Mouse (Mus musculus) hindbrain, embryonic 16.5 days (tissue): ENCODE data around the gene Slc37a1. TPM values are rescaled to one million over a fixed set of nuclear protein-coding genes. Genes with fewer than 3 reads are reported as not detected.

ENCODE experiments used
- ATAC-seq: fragments of 200-750 bp; cut with Nextera tagmentation; 2 replicates; pipeline ENCODE4 v1.8.0; 2017; ENCODE audit warnings: moderate TSS enrichment, moderate library complexity
- H3K27ac ChIP-seq: fragments of 300-500 bp; sonication (generic); 2 replicates; pipeline ENCODE4 v1.5.1; 2014; ENCODE audit warnings: low read depth, mild to moderate bottlenecking, control low read depth, low read length, moderate library complexity
- H3K27me3 ChIP-seq: fragments of 300-500 bp; sonication (generic); replicated peaks from 2 replicates; pipeline ENCODE4 v1.6.1; 2014; ENCODE audit warnings: low read length; ENCODE audit not compliant: control insufficient read depth, insufficient read depth
- H3K36me3 ChIP-seq: fragments of 300-500 bp; sonication (generic); 2 replicates; pipeline ENCODE4 v1.6.1; 2014; ENCODE audit warnings: mild to moderate bottlenecking, low read length, moderate library complexity, mixed read lengths; ENCODE audit not compliant: control insufficient read depth, insufficient read depth
- H3K4me1 ChIP-seq: fragments of 300-500 bp; sonication (generic); 2 replicates; pipeline ENCODE4 v1.6.1; 2014; ENCODE audit warnings: low read depth, low read length; ENCODE audit not compliant: control insufficient read depth, insufficient read depth
- H3K4me2 ChIP-seq: fragments of 300-500 bp; sonication (generic); 2 replicates; pipeline ENCODE4 v1.6.1; 2014; ENCODE audit warnings: mild to moderate bottlenecking, low read length, control low read depth, moderate library complexity
- H3K4me3 ChIP-seq: fragments of 300-500 bp; sonication (generic); 2 replicates; pipeline ENCODE4 v1.5.1; 2014; ENCODE audit warnings: mild to moderate bottlenecking, low read length, control low read depth, moderate library complexity
- H3K9ac ChIP-seq: fragments of 300-500 bp; sonication (generic); 2 replicates; pipeline ENCODE4 v1.6.1; 2014; ENCODE audit warnings: low read depth, mild to moderate bottlenecking, control low read depth, low read length, moderate library complexity
- H3K9me3 ChIP-seq: fragments of 300-500 bp; sonication (generic); 2 replicates; pipeline ENCODE4 v1.6.1; 2014; ENCODE audit warnings: mild to moderate bottlenecking, low read length, moderate library complexity; ENCODE audit not compliant: control insufficient read depth
- WGBS: fragments of 180-500 bp; shearing (Covaris S2); extraction: QIAGEN DNeasy Blood & Tissue Kit; methylation state at CpG from one replicate; pipeline ENCODE4 v1.1.7; 2014; 5-methylcytosine and 5-hydroxymethylcytosine counted together
- polyA plus RNA-seq: library from polyadenylated mRNA; unstranded; fragments of >200 nt; fragmentation: Nextera tagmentation; extraction: Ambion mirVana; gene quantifications from 2 replicates; pipeline ENCODE4 v1.2.1, GENCODE M21; 2015

The Slc37a1 gene
- polyA plus RNA-seq, 1 experiment from 2014 or later, result 8.6 TPM

DNA sequence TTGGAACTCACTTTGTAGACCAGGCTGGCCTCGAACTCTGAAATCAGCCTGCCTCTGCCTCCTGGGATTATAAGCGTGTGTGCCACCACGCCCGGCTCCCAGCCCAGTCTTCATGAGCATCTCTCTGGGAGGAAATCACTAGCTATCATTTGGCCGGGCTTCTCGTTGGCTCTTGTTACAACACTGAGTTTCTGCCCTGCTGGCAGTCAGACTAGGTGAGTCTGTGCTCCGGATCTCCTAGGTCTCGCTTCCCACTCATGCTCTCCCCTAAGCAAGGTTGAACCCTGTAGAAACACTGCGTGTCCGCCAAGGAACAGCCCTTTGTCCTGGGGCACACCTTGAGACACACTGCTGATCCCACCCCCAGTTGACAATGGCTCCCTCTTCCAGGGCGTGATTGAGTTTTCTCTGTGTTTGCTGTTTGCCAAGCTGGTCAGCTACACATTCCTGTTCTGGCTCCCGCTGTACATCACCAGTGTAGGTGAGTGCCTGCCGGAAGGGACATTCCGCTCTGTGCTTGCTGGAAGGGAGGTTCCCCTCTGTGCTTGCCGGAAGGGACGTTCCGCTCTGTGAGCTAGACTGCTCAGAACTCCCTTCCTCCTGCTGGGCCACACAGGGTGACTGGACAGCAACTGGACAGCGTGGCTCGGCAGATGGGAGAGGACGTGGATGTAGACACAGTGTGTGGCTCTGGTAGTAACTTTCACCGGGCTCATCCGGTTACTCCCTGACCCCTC lies 48.9 kb downstream of the Slc37a1 start:
- H3K27me3 ChIP-seq, result no peaks in the 10 kb centered on the region
- H3K9ac ChIP-seq, result no peak overlapping the region
- H3K4me3 ChIP-seq, result no peak overlapping the region
- H3K36me3 ChIP-seq, result no peaks in the 10 kb centered on the region
- H3K27ac ChIP-seq, result no peak overlapping the region
- H3K4me2 ChIP-seq, result no peak overlapping the region
- 73% methylated on average over 22 of the region's 22 CpGs for WGBS
- H3K4me1 ChIP-seq, result peaks cover 3% of the 10 kb centered on the region; the same call in 1 of the 2 replicates
- no peak for ATAC-seq
- H3K9me3 ChIP-seq, result no peaks in the 10 kb centered on the region

GRCm38 (mm10) chr17:31339769-31340168 lies 53.2 kb downstream of the Slc37a1 start:
- 94% methylated on average over 2 of the region's 2 CpGs for WGBS
- H3K27me3 ChIP-seq, result no peaks in the 10 kb centered on the region
- H3K4me2 ChIP-seq, result no peak overlapping the region
- H3K27ac ChIP-seq, result no peak overlapping the region
- H3K9me3 ChIP-seq, result no peaks in the 10 kb centered on the region
- no peak overlapping the region for H3K9ac ChIP-seq
- H3K36me3 ChIP-seq, result no peaks in the 10 kb centered on the region
- H3K4me1 ChIP-seq, result peaks cover 5% of the 10 kb centered on the region
- no peak for ATAC-seq
- H3K4me3 ChIP-seq, result no peak overlapping the region

GRCm38 (mm10) chr17:31342191-31342590 lies 55.6 kb downstream of the Slc37a1 start:
- H3K27me3 ChIP-seq, result no peaks in the 10 kb centered on the region
- no peak overlapping the region for H3K4me2 ChIP-seq
- peak; percentile 40; the same call in 1 of the 2 replicates for ATAC-seq
- no peak overlapping the region for H3K27ac ChIP-seq
- 58% methylated on average over 6 of the region's 6 CpGs for WGBS
- peaks cover 5% of the 10 kb centered on the region for H3K4me1 ChIP-seq
- no peak overlapping the region for H3K4me3 ChIP-seq
- no peak overlapping the region for H3K9ac ChIP-seq
- H3K36me3 ChIP-seq, result no peaks in the 10 kb centered on the region
- H3K9me3 ChIP-seq, result no peaks in the 10 kb centered on the region

DNA sequence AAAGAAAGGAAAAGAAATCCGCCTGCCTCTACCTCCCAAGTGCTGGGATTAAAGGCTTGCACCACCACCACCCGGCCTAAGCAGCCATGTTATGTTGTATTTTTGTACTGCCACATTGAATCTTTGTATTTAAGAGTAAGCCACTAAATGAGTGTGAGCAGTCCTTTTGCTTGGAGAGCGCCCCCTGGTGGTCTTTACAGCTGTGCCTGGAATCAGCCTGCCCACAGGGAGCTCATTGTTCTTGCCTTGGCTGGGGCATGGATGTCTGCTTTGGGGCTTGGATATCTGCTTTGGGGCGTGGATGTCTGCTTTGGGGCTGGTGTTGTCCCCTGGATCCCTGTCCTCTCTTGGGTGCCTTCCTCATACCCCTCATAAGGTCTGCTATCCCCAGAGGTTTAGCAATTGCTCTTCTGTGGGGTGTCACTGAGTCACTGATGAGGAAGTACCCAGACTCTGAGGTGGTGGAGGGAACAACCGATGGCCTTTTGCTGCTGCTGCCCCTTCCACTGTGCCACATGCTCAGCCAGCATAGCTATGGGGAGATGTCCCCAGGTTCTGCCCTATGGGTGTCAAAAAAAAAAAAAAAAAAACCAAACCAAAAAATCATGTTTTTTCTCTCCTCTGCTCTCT lies 57.7 kb downstream of the Slc37a1 start:
- H3K9me3 ChIP-seq, result no peaks in the 10 kb centered on the region
- peaks cover 5% of the 10 kb centered on the region for H3K4me1 ChIP-seq
- H3K27ac ChIP-seq, result no peak overlapping the region
- H3K4me3 ChIP-seq, result no peak overlapping the region
- no peak for ATAC-seq
- no peak overlapping the region for H3K4me2 ChIP-seq
- no peaks in the 10 kb centered on the region for H3K27me3 ChIP-seq
- H3K36me3 ChIP-seq, result no peaks in the 10 kb centered on the region
- WGBS, result 51% methylated on average over 5 of the region's 5 CpGs
- no peak overlapping the region for H3K9ac ChIP-seq

- Histone ChIP-seq H3K36me3 (0 out of 2 replicates have a peak, but pooled peaks cover 2% of the 10 kb centered on the region), H3K27ac (no peak overlapping the region), H3K9ac (no peak overlapping the region), H3K4me3 (no peak overlapping the region), H3K4me2 (no peak overlapping the region), H3K9me3 (no peaks in the 10 kb centered on the region), H3K27me3 (no peaks in the 10 kb centered on the region), H3K4me1 (peaks cover 5% of the 10 kb centered on the region)
- WGBS, result 85% methylated on average over 3 of the region's 3 CpGs
- ATAC-seq, result no peak
Measured at GRCm38 (mm10) chr17:31344816-31345215, 58.2 kb downstream of the Slc37a1 start.

- ATAC-seq, result no peak
- Histone ChIP-seq H3K4me1 (no peaks in the 10 kb centered on the region), H3K27ac (no peak overlapping the region), H3K9ac (no peak overlapping the region), H3K36me3 (0 out of 2 replicates have a peak, but pooled peaks cover 5% of the 10 kb centered on the region), H3K4me2 (no peak overlapping the region), H3K4me3 (no peak overlapping the region), H3K9me3 (no peaks in the 10 kb centered on the region), H3K27me3 (no peaks in the 10 kb centered on the region)
- WGBS, result 68% methylated on average over 5 of the region's 5 CpGs
Measured at GRCm38 (mm10) chr17:31348129-31348528, 61.5 kb downstream of the Slc37a1 start.

GRCm38 (mm10) chr17:31349388-31349787 lies 62.8 kb downstream of the Slc37a1 start:
- H3K27ac ChIP-seq, result no peak overlapping the region
- 0 out of 2 replicates have a peak, but pooled peaks have one; percentile 11 for ATAC-seq
- WGBS, result 67% methylated on average over 12 of the region's 12 CpGs
- H3K27me3 ChIP-seq, result no peaks in the 10 kb centered on the region
- H3K36me3 ChIP-seq, result 0 out of 2 replicates have a peak, but pooled peaks cover 5% of the 10 kb centered on the region
- no peaks in the 10 kb centered on the region for H3K9me3 ChIP-seq
- no peak overlapping the region for H3K4me3 ChIP-seq
- no peak overlapping the region for H3K4me2 ChIP-seq
- no peaks in the 10 kb centered on the region for H3K4me1 ChIP-seq
- no peak overlapping the region for H3K9ac ChIP-seq

GRCm38 (mm10) chr17:31351984-31352383 lies 65.4 kb downstream of the Slc37a1 start:
- H3K4me1 ChIP-seq, result peaks cover 2% of the 10 kb centered on the region; the same call in 1 of the 2 replicates
- H3K9ac ChIP-seq, result no peak overlapping the region
- no peak overlapping the region for H3K27ac ChIP-seq
- H3K27me3 ChIP-seq, result no peaks in the 10 kb centered on the region
- WGBS, result 53% methylated on average over 8 of the region's 8 CpGs
- no peaks in the 10 kb centered on the region for H3K9me3 ChIP-seq
- H3K4me2 ChIP-seq, result no peak overlapping the region
- 0 out of 2 replicates have a peak, but pooled peaks cover 5% of the 10 kb centered on the region for H3K36me3 ChIP-seq
- no peak for ATAC-seq
- H3K4me3 ChIP-seq, result no peak overlapping the region

GRCm38 (mm10) chr17:31353255-31353654 lies 66.7 kb downstream of the Slc37a1 start:
- Histone ChIP-seq H3K4me2 (no peak overlapping the region), H3K4me1 (peaks cover 2% of the 10 kb centered on the region; the same call in 1 of the 2 replicates), H3K4me3 (no peak overlapping the region), H3K9me3 (no peaks in the 10 kb centered on the region), H3K27me3 (no peaks in the 10 kb centered on the region), H3K9ac (no peak overlapping the region), H3K27ac (no peak overlapping the region), H3K36me3 (0 out of 2 replicates have a peak, but pooled peaks cover 5% of the 10 kb centered on the region)
- ATAC-seq, result no peak
- WGBS, result 63% methylated on average over 2 of the region's 2 CpGs
